Comparison of ENCODE assay signal across 8 mouse cellular contexts in genomic region chr4:136248464-136249331, GRCm38 (mm10). TPM values are rescaled to one million over a fixed set of nuclear protein-coding genes. Genes with fewer than 3 reads are reported as not detected.
A peak's percentile ranks its signal among the peaks of the same experiment; 100 is the strongest.
DNase-seq lines count a peak whose midpoint lies in the region; ATAC-seq and TF ChIP-seq lines count a peak whose summit lies in the region.

No protein-coding gene starts in this region.

- H3K9ac ChIP-seq in forebrain, postnatal 0 days, result no peak overlapping the region
- peak overlapping the region; percentile 28 for H3K9ac ChIP-seq in kidney, embryonic 15.5 days
- H3K9ac ChIP-seq in midbrain, embryonic 12.5 days (replicated peaks), result no peak overlapping the region

- H3K27me3 ChIP-seq in forebrain, postnatal 0 days (ENCODE audit: insufficient read depth, low read length), result peaks cover 51% of the 10 kb centered on the region
- H3K27me3 ChIP-seq in kidney, embryonic 15.5 days, result peaks cover 80% of the 10 kb centered on the region
- H3K27me3 ChIP-seq in midbrain, embryonic 12.5 days, result peaks cover 91% of the 10 kb centered on the region

- H3K4me1 ChIP-seq in lung, adult 2 months (ENCODE audit: control insufficient read depth, insufficient read depth, low read length), result peaks cover 18% of the 10 kb centered on the region
- no peaks in the 10 kb centered on the region for H3K4me1 ChIP-seq in forebrain, postnatal 0 days (ENCODE audit: insufficient read depth)
- H3K4me1 ChIP-seq in kidney, embryonic 15.5 days, result peaks cover 39% of the 10 kb centered on the region
- H3K4me1 ChIP-seq in midbrain, embryonic 12.5 days, result peaks cover 31% of the 10 kb centered on the region

- ATAC-seq in forebrain, postnatal 0 days, result no peak
- peak; percentile 41 for ATAC-seq in kidney, embryonic 15.5 days (replicated peaks; ENCODE audit: low FRiP score)
- ATAC-seq in midbrain, embryonic 12.5 days (ENCODE audit: low FRiP score, low read depth), result no peak
- no peak for ATAC-seq in megakaryocyte-erythroid progenitor cell, adult 5-6 weeks (replicated peaks; ENCODE audit: low FRiP score, low TSS enrichment, poor library complexity, severe bottlenecking)

- no peak overlapping the region for H3K27ac ChIP-seq in forebrain, postnatal 0 days (ENCODE audit: low read depth, low read length)
- H3K27ac ChIP-seq in kidney, embryonic 15.5 days, result 0 out of 2 replicates have a peak overlapping the region, but pooled peaks have one; percentile 6
- no peak overlapping the region for H3K27ac ChIP-seq in midbrain, embryonic 12.5 days (replicated peaks)

- H3K9me3 ChIP-seq in forebrain, postnatal 0 days (ENCODE audit: low read length), result no peaks in the 10 kb centered on the region
- no peaks in the 10 kb centered on the region for H3K9me3 ChIP-seq in kidney, embryonic 15.5 days (replicated peaks)
- no peaks in the 10 kb centered on the region for H3K9me3 ChIP-seq in midbrain, embryonic 12.5 days

- TF ChIP-seq CTCF in lung, adult 2 months (IDR thresholded peaks at IDR 0.05; ENCODE audit: insufficient read depth, low read length), result no peak
- TF ChIP-seq CTCF in forebrain, postnatal 0 days (IDR thresholded peaks at IDR 0.05; ENCODE audit: low read depth), result no peak

- H3K36me3 ChIP-seq in forebrain, postnatal 0 days (ENCODE audit: insufficient read depth), result no peaks in the 10 kb centered on the region
- 0 out of 2 replicates have a peak, but pooled peaks cover under 1% of the 10 kb centered on the region for H3K36me3 ChIP-seq in kidney, embryonic 15.5 days
- no peaks in the 10 kb centered on the region for H3K36me3 ChIP-seq in midbrain, embryonic 12.5 days

- peak overlapping the region; percentile 71 for H3K4me3 ChIP-seq in lung, adult 2 months (replicated peaks; ENCODE audit: extremely low read depth, low read depth, low read length)
- peak overlapping the region; percentile 28 for H3K4me3 ChIP-seq in forebrain, postnatal 0 days (ENCODE audit: low read depth, low read length)
- H3K4me3 ChIP-seq in kidney, embryonic 15.5 days (replicated peaks), result peak overlapping the region; percentile 56
- peak overlapping the region; percentile 38 for H3K4me3 ChIP-seq in midbrain, embryonic 12.5 days

- WGBS in lung, adult 2 months, result 3% methylated on average over 37 of the region's 37 CpGs
- WGBS in forebrain, postnatal 0 days, result 2% methylated on average over 35 of the region's 37 CpGs
- WGBS in kidney, embryonic 15.5 days, result 1% methylated on average over 37 of the region's 37 CpGs
- 2% methylated on average over 36 of the region's 37 CpGs for WGBS in midbrain, embryonic 12.5 days

- H3K4me2 ChIP-seq in forebrain, postnatal 0 days (ENCODE audit: low read depth), result peak overlapping the region; percentile 55
- peak overlapping the region; percentile 96 for H3K4me2 ChIP-seq in kidney, embryonic 15.5 days
- peak overlapping the region; percentile 59 for H3K4me2 ChIP-seq in midbrain, embryonic 12.5 days (replicated peaks)

- DNase-seq in lung, adult 2 months, result peak; percentile 39
- DNase-seq in lung, postnatal 25 days (ENCODE audit: low spot score), result no peak
- no peak for DNase-seq in forebrain, postnatal 0 days
- DNase-seq in yolk sac, embryonic 10.5 days (ENCODE audit: low spot score), result no peak
- no peak for DNase-seq in cerebellum, postnatal 36 days

- TF ChIP-seq POLR2A in lung, adult 2 months (IDR thresholded peaks at IDR 0.05; ENCODE audit: borderline replicate concordance, extremely low read depth, low read depth, low read length), result no peak

RNA-seq across cellular contexts. Expression of gene Tcea3, which starts 1.2 kb away (rescaled TPM):
- 7.0 and 13.3 TPM in 2 replicates for polyA plus RNA-seq in lung, adult 2 months (2012; rRNA removed)
- total RNA-seq in forebrain, postnatal 0 days (2014; rRNA removed), result 0.31 and 0.48 TPM in 2 replicates
- polyA plus RNA-seq in forebrain, postnatal 0 days (2015; fragmentation: Nextera tagmentation; extraction: Ambion mirVana), result 1.6 and 1.9 TPM in 2 replicates
- 10.9 and 12.5 TPM in 2 replicates for polyA plus RNA-seq in kidney, embryonic 15.5 days (2015; fragmentation: Nextera tagmentation; extraction: Ambion mirVana)
- polyA plus RNA-seq in midbrain, embryonic 12.5 days (2016; fragmentation: Nextera tagmentation; extraction: Ambion mirVana), result 2.3 and 3.5 TPM in 2 replicates
- not detected in 2 replicates for total RNA-seq in megakaryocyte-erythroid progenitor cell, adult 5-6 weeks (2014; fragmentation: Nextera tagmentation)
- not detected in 2 replicates for total RNA-seq in megakaryocyte-erythroid progenitor cell, adult 5-6 weeks (2017)

RNA-seq across cellular contexts. Expression of gene Zfp46, which starts 35.8 kb away (rescaled TPM):
- polyA plus RNA-seq in lung, adult 2 months (2012; rRNA removed), result 20.4 and 33.4 TPM in 2 replicates
- total RNA-seq in forebrain, postnatal 0 days (2014; rRNA removed), result 72.6 and 73.1 TPM in 2 replicates
- 23.6 and 31.0 TPM in 2 replicates for polyA plus RNA-seq in forebrain, postnatal 0 days (2015; fragmentation: Nextera tagmentation; extraction: Ambion mirVana)
- polyA plus RNA-seq in kidney, embryonic 15.5 days (2015; fragmentation: Nextera tagmentation; extraction: Ambion mirVana), result 22.8 TPM in 2 replicates
- polyA plus RNA-seq in midbrain, embryonic 12.5 days (2016; fragmentation: Nextera tagmentation; extraction: Ambion mirVana), result 38.4 and 40.5 TPM in 2 replicates
- 7.3 and 9.4 TPM in 2 replicates for total RNA-seq in megakaryocyte-erythroid progenitor cell, adult 5-6 weeks (2014; fragmentation: Nextera tagmentation)
- total RNA-seq in megakaryocyte-erythroid progenitor cell, adult 5-6 weeks (2017), result 8.0 and 9.0 TPM in 2 replicates

RNA-seq across cellular contexts. Expression of gene Asap3, which starts 42.5 kb away (rescaled TPM):
- polyA plus RNA-seq in lung, adult 2 months (2012; rRNA removed), result 8.7 and 9.3 TPM in 2 replicates
- total RNA-seq in forebrain, postnatal 0 days (2014; rRNA removed), result 3.5 and 3.8 TPM in 2 replicates
- polyA plus RNA-seq in forebrain, postnatal 0 days (2015; fragmentation: Nextera tagmentation; extraction: Ambion mirVana), result 2.0 and 2.5 TPM in 2 replicates
- 4.5 and 6.0 TPM in 2 replicates for polyA plus RNA-seq in kidney, embryonic 15.5 days (2015; fragmentation: Nextera tagmentation; extraction: Ambion mirVana)
- polyA plus RNA-seq in midbrain, embryonic 12.5 days (2016; fragmentation: Nextera tagmentation; extraction: Ambion mirVana), result 8.2 and 8.9 TPM in 2 replicates
- total RNA-seq in megakaryocyte-erythroid progenitor cell, adult 5-6 weeks (2014; fragmentation: Nextera tagmentation), result not detected in 2 replicates
- total RNA-seq in megakaryocyte-erythroid progenitor cell, adult 5-6 weeks (2017), result not detected in 2 replicates
